Mouse (Mus musculus): ENCODE data around the gene Gm9376.

Gene Gm9376

GRCm38 (mm10) chr14:118282272-118282671, 15.5 kb downstream of the Gm9376 start:
- no peak for DNase-seq (ENCODE audit: low spot score in 2 of 2)

- DNase-seq (ENCODE audit: low spot score in 2 of 2), result no peak
These were observed 16.2 kb downstream of the Gm9376 start for GRCm38 (mm10) chr14:118282917-118283316.

- no peak for DNase-seq (ENCODE audit: low spot score in 2 of 2)
These were observed 19.3 kb downstream of the Gm9376 start for GRCm38 (mm10) chr14:118286096-118286495.

- DNase-seq (ENCODE audit: low spot score in 2 of 2), result no peak
These were observed 22.4 kb downstream of the Gm9376 start for GRCm38 (mm10) chr14:118289133-118289532.

- DNase-seq (ENCODE audit: low spot score in 2 of 2), result no peak
These were observed 23.2 kb downstream of the Gm9376 start for GRCm38 (mm10) chr14:118290009-118290408.

- DNase-seq (ENCODE audit: low spot score in 2 of 2), result no peak
These were observed 35.8 kb downstream of the Gm9376 start for GRCm38 (mm10) chr14:118302606-118303005.

- DNase-seq (ENCODE audit: low spot score in 2 of 2), result no peak
These were observed 37.8 kb downstream of the Gm9376 start for GRCm38 (mm10) chr14:118304560-118304959.

- DNase-seq (ENCODE audit: low spot score in 2 of 2), result no peak
These were observed 39.2 kb downstream of the Gm9376 start for GRCm38 (mm10) chr14:118305951-118306350.

- DNase-seq (ENCODE audit: low spot score in 2 of 2), result no peak
These were observed 40.3 kb downstream of the Gm9376 start for GRCm38 (mm10) chr14:118307060-118307459.

GRCm38 (mm10) chr14:118311703-118312102, 44.9 kb downstream of the Gm9376 start:
- DNase-seq (ENCODE audit: low spot score in 2 of 2), result no peak

GRCm38 (mm10) chr14:118312664-118313063, 45.9 kb downstream of the Gm9376 start:
- DNase-seq (ENCODE audit: low spot score in 2 of 2), result no peak

GRCm38 (mm10) chr14:118313931-118314330, 47.2 kb downstream of the Gm9376 start:
- no peak for DNase-seq (ENCODE audit: low spot score in 2 of 2)

GRCm38 (mm10) chr14:118317260-118317659, 50.5 kb downstream of the Gm9376 start:
- DNase-seq (ENCODE audit: low spot score in 2 of 2), result peak; percentile 20 to 35

Data from frontal cortex, postnatal 36 days (tissue).